Mouse (Mus musculus) midbrain, embryonic 11.5 days (tissue): Measurements from ENCODE around the gene Tesk2. TPM values are rescaled to one million over a fixed set of nuclear protein-coding genes. Genes with fewer than 3 reads are reported as not detected.
A peak's percentile ranks its signal among the peaks of the same experiment; 100 is the strongest.
"Not testable (repeated sequence)": the region's sequence is repeated elsewhere in the genome, so short reads cannot be mapped to it uniquely, and the experiment has no call there.

Experiments used
- ATAC-seq: fragments of 200-750 bp; cut with Nextera tagmentation; 2 replicates; pipeline ENCODE4 v1.8.0; 2017; ENCODE audit warnings: moderate TSS enrichment, moderate library complexity; ENCODE audit not compliant: low FRiP score
- DNase-seq: peaks from one replicate; pipeline ENCODE4 v3.0.0; 2015; ENCODE audit warnings: low spot score; ENCODE audit errors: missing footprints
- H3K27ac ChIP-seq: fragments of 300-500 bp; sonication (generic); 2 replicates; pipeline ENCODE4 v1.5.1; 2014; ENCODE audit warnings: low read depth, low read length
- H3K27me3 ChIP-seq: fragments of 300-500 bp; sonication (generic); 2 replicates; pipeline ENCODE4 v1.6.1; 2014; ENCODE audit warnings: mild to moderate bottlenecking, low read length, moderate library complexity, mixed read lengths; ENCODE audit not compliant: control insufficient read depth, insufficient read depth
- H3K36me3 ChIP-seq: fragments of 300-500 bp; sonication (generic); 2 replicates; pipeline ENCODE4 v1.6.1; 2014; ENCODE audit warnings: mild to moderate bottlenecking, low read length, moderate library complexity, mixed read lengths; ENCODE audit not compliant: control insufficient read depth, insufficient read depth
- H3K4me1 ChIP-seq: fragments of 300-500 bp; sonication (generic); 2 replicates; pipeline ENCODE4 v1.6.1; 2014; ENCODE audit warnings: low read length; ENCODE audit not compliant: control insufficient read depth, insufficient read depth
- H3K4me2 ChIP-seq: fragments of 300-500 bp; sonication (generic); 2 replicates; pipeline ENCODE4 v1.6.1; 2014; ENCODE audit warnings: mild to moderate bottlenecking, moderate library complexity
- H3K4me3 ChIP-seq: fragments of 300-500 bp; sonication (generic); 2 replicates; pipeline ENCODE4 v1.5.1; 2014; ENCODE audit warnings: low read depth, low read length
- H3K9ac ChIP-seq: fragments of 300-500 bp; sonication (generic); 2 replicates; pipeline ENCODE4 v1.6.1; 2014; ENCODE audit warnings: low read length
- H3K9me3 ChIP-seq: fragments of 300-500 bp; sonication (generic); 2 replicates; pipeline ENCODE4 v1.6.1; 2016; ENCODE audit warnings: low read length; ENCODE audit not compliant: control insufficient read depth
- WGBS: fragments of 180-500 bp; shearing (Covaris S2); extraction: QIAGEN DNeasy Blood & Tissue Kit; methylation state at CpG from one replicate; pipeline ENCODE4 v1.1.7; 2014; 5-methylcytosine and 5-hydroxymethylcytosine counted together
- polyA plus RNA-seq: library from polyadenylated mRNA; unstranded; fragments of >200 nt; fragmentation: Nextera tagmentation; extraction: Ambion mirVana; gene quantifications from 2 replicates; pipeline ENCODE4 v1.2.1, GENCODE M21; 2014

Tesk2 gene
- 5.5 and 6.1 TPM in 2 replicates for polyA plus RNA-seq

DNA sequence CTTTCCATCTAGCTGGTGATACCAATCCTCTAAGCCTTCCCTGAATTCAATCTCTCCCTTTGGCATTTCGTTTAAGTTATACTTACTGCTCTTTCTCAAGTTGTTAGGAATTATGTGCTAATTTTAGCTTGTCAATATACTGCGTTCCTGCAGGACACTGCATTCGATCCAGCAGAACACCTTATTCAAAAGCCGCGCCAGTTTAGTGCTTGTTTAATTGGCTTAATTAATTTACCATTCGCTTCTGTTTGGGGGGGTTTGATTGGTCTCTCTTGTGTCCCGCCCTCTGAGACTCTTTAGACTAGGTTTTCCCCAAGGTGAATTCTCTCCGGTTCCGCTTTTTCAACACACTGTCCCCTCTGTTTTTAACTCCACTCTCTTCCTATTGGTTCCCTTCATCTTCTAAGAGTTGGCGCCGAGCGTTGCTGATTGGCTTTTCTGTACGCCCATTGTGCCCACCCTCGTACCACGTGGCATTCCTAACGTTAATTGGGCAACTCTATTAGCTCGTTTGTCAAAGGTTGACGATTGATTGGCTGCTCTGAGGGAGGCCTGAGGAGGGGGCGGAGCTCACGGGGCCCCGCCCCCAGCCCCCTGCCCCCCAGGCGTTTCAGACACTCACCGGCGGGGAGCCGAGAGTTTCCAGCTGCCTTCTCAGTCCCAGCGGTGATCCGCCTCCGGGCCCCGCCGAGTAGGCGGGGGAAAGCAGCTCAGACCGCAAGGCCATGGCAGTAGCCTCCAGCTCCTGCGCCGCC is at the start of gene Tesk2:
Gene Tesk2 (plus strand): TSS at position 606 of the 755 bp plus-strand sequence.
- Histone ChIP-seq H3K27ac (peak within 1 kb of the TSS; percentile 65), H3K4me2 (peak within 1 kb of the TSS; percentile 93), H3K4me1 (peaks cover 5% of the 10 kb centered on the region; the same call in 1 of the 2 replicates), H3K4me3 (peak within 1 kb of the TSS; percentile 74), H3K9me3 (no peaks in the 10 kb centered on the region), H3K9ac (peak within 1 kb of the TSS; percentile 85), H3K36me3 (no peaks in the 10 kb centered on the region), H3K27me3 (0 out of 2 replicates have a peak, but pooled peaks cover 2% of the 10 kb centered on the region)
- under 1% methylated on average over 33 of the region's 34 CpGs for WGBS
- ATAC-seq (peak; percentile 98), DNase-seq (peak; percentile 99)

DNA sequence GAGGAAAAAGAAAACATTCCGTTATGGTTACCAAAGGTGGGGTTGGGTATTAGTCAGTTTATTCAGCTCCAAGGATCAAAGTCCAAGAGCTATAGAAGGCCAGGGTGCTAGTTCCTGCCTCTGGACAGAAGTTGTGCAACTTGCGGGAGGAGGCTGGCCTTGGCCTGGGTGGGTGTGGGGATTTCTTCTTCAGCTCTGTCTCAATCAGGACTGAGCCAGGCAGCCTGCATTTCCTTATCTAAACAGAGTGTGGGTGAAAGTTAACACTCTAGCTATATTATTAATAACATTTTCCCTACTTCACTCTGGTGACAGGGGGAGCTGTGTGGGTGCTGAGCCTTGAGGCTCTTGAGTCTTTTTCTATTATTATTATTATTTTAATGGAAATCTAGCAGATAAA is 48.0 kb upstream of the Tesk2 start:
- no peaks in the 10 kb centered on the region for H3K9me3 ChIP-seq
- no peaks in the 10 kb centered on the region for H3K36me3 ChIP-seq
- no peak overlapping the region for H3K4me3 ChIP-seq
- H3K9ac ChIP-seq, result no peak overlapping the region
- 79% methylated on average over 2 of the region's 2 CpGs for WGBS
- H3K4me2 ChIP-seq, result no peak overlapping the region
- H3K27me3 ChIP-seq, result no peaks in the 10 kb centered on the region
- DNase-seq (peak; percentile 41), ATAC-seq (no peak)
- H3K4me1 ChIP-seq, result no peaks in the 10 kb centered on the region
- no peak overlapping the region for H3K27ac ChIP-seq

DNA sequence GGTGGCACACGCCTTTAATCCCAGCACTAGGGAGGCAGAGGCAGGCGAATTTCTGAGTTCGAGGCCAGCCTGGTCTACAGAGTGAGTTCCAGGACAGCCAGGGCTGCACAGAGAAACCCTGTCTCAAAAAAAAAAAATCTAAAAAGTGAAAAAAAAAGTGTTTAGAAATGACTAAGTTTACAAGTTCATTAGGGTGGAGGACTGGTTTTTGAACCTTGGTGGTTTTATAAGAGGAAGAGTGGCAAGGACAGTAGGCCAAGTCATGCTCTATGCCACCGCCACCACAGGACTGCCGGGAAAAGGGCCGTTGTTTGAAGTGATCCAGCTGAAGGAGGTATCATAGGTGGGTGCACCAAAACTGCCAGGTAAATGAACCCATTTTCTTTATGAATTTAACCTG is 46.0 kb upstream of the Tesk2 start:
- ATAC-seq, H3K27me3 ChIP-seq, H3K4me1 ChIP-seq, H3K4me3 ChIP-seq, H3K9ac ChIP-seq, DNase-seq, H3K36me3 ChIP-seq, H3K4me2 ChIP-seq, H3K27ac ChIP-seq, H3K9me3 ChIP-seq: not testable (repeated sequence)
- WGBS, result 92% methylated on average over 6 of the region's 6 CpGs

DNA sequence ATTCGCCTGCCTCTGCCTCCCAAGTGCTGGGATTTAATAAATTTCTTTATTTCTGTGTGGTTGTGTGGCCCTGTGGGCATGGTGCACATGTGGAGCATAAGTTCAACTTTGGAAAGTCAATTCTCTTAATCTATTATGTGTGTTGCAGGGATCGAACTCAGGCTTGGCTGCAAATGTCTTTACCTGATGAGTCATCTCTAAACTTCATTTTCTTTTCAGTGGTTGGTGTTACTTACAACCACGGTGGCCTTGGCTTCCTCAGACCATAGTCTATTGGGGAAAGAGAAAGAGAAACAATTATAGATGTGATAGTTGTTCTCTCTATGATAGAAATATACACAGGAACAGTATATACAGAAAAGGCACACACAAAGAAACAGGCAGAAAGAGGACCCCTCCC is 44.7 kb upstream of the Tesk2 start:
- no peak overlapping the region for H3K4me2 ChIP-seq
- DNase-seq, result no peak
- H3K4me1 ChIP-seq, result no peaks in the 10 kb centered on the region
- H3K9me3 ChIP-seq, result no peaks in the 10 kb centered on the region
- H3K36me3 ChIP-seq, result no peaks in the 10 kb centered on the region
- H3K4me3 ChIP-seq, result no peak overlapping the region
- 91% methylated on average over 3 of the region's 3 CpGs for WGBS
- H3K9ac ChIP-seq, result no peak overlapping the region
- H3K27ac ChIP-seq, result no peak overlapping the region
- ATAC-seq, result no peak
- no peaks in the 10 kb centered on the region for H3K27me3 ChIP-seq

DNA sequence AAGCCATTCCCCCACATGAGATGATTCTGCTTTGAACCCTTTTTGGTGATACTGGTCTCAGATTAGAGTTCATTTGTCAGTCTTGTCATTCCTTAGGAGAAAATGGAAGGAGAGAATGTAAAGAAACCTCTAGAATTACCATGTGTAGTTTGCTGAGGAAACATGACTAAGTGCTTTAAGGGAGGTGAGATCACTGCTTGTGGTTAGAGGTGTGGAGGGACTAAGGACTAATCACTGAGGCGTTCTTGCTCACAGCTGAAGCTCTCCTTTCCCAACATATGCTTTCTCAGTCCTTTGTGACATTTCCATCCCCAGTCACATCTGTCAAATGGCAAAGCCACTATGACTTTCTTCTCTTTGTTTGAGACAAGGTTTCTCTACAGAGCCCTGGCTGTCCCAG is 42.9 kb upstream of the Tesk2 start:
- 71% methylated on average over 1 of the region's 1 CpGs for WGBS
- H3K9ac ChIP-seq, result no peak overlapping the region
- H3K4me1 ChIP-seq, result no peaks in the 10 kb centered on the region
- no peak overlapping the region for H3K4me2 ChIP-seq
- H3K27me3 ChIP-seq, result no peaks in the 10 kb centered on the region
- DNase-seq, result peak; percentile 44
- no peak overlapping the region for H3K27ac ChIP-seq
- ATAC-seq, result no peak
- no peaks in the 10 kb centered on the region for H3K36me3 ChIP-seq
- H3K4me3 ChIP-seq, result no peak overlapping the region
- H3K9me3 ChIP-seq, result no peaks in the 10 kb centered on the region

DNA sequence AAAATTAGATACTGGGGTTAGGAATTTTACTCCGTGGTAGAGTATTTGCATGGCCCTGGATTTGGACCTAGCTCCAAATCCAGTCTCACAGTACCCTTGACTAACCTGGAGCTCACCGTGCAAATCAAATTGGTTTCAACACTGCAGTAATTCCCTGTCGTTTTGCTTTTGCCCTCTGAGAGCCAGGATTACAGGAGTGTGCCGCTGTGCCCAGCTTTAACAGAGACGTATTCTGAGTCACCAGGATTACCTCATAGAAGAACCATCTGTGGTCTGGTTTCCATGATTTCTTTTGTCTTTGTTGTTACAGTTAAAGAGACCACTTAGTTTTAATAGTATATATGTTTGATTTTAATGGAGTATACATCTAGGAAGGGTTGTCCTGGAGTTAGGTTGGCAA is 41.6 kb upstream of the Tesk2 start:
- Histone ChIP-seq H3K27me3 (no peaks in the 10 kb centered on the region), H3K27ac (no peak overlapping the region), H3K9ac (no peak overlapping the region), H3K4me3 (no peak overlapping the region), H3K36me3 (no peaks in the 10 kb centered on the region), H3K9me3 (no peaks in the 10 kb centered on the region), H3K4me2 (no peak overlapping the region), H3K4me1 (no peaks in the 10 kb centered on the region)
- ATAC-seq (no peak), DNase-seq (peak; percentile 53)
- WGBS, result 74% methylated on average over 5 of the region's 5 CpGs

DNA sequence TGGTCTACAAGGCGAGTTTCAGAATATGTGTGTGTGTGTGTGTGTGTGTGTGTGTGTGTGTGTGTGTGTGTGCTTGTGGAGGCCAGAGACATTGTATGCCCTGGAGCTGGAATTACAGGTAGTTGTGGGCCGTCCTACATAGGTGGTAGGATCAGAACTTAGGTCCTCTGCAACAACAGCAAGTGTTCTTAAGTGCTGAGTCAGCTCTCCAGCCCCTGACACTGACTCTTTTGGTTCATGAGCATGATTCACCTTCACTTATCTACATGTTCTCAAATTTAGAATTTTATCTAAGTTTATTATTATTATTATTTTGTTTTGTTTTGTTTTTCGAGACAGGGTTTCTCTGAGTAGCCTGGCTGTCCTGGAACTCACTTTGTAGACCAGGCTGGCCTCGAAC is 40.2 kb upstream of the Tesk2 start:
- H3K4me1 ChIP-seq, H3K27me3 ChIP-seq, H3K9ac ChIP-seq, H3K4me2 ChIP-seq, ATAC-seq, H3K36me3 ChIP-seq, H3K9me3 ChIP-seq, H3K4me3 ChIP-seq, DNase-seq, H3K27ac ChIP-seq: not testable (repeated sequence)
- WGBS, result 91% methylated on average over 4 of the region's 4 CpGs

DNA sequence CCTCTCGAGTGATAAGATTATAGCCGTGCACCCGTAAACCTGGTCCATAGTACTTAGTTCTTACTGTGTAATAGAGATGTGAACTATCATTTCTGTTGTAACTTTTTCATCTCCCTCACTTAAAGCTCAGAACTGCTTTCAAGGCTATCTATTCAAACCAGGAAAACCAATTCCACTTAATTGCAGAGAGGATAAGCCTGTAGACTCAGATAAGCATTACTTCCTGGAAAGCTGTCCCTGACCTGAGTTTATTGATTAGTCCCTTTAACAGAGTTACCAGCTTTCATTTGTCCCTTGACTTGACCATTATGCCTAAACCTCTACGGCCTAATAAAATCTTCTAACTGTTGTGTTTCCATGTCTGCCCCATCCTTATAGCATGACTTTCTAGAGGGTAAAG is 36.8 kb upstream of the Tesk2 start:
- no peak overlapping the region for H3K9ac ChIP-seq
- ATAC-seq, result no peak
- H3K27me3 ChIP-seq, result no peaks in the 10 kb centered on the region
- peaks cover 4% of the 10 kb centered on the region; the same call in 1 of the 2 replicates for H3K36me3 ChIP-seq
- no peaks in the 10 kb centered on the region for H3K9me3 ChIP-seq
- no peak overlapping the region for H3K27ac ChIP-seq
- 87% methylated on average over 4 of the region's 4 CpGs for WGBS
- no peak overlapping the region for H3K4me3 ChIP-seq
- H3K4me2 ChIP-seq, result no peak overlapping the region
- peaks cover 10% of the 10 kb centered on the region for H3K4me1 ChIP-seq
- peak; percentile 23 for DNase-seq

DNA sequence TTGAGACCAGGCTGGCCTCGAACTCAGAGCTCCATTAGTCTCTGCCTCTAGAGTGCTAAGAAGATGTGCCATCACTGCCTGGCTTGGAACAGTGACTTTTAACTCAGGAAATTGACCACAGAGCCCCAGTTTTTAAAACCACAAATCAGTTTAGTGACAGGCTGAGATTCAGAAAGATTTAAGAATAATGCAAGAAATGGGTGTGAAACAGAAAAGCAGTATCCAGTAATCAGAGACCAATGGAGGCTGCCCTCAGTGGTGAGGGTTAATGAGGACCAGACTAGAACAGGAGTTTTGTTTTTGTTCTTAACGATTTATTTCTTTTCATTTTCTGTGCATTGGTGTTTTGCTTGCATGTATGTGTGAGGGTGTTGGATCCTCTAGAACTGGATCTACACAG is 36.1 kb upstream of the Tesk2 start:
- no peak for ATAC-seq
- 81% methylated on average over 2 of the region's 2 CpGs for WGBS
- H3K27ac ChIP-seq, result no peak overlapping the region
- H3K9me3 ChIP-seq, result no peaks in the 10 kb centered on the region
- peaks cover 7% of the 10 kb centered on the region; the same call in 1 of the 2 replicates for H3K36me3 ChIP-seq
- DNase-seq, result no peak
- no peaks in the 10 kb centered on the region for H3K27me3 ChIP-seq
- peaks cover 10% of the 10 kb centered on the region for H3K4me1 ChIP-seq
- H3K9ac ChIP-seq, result no peak overlapping the region
- no peak overlapping the region for H3K4me2 ChIP-seq
- no peak overlapping the region for H3K4me3 ChIP-seq
